ENCODE assay signal across 14 mouse cellular contexts in the genomic region with DNA sequence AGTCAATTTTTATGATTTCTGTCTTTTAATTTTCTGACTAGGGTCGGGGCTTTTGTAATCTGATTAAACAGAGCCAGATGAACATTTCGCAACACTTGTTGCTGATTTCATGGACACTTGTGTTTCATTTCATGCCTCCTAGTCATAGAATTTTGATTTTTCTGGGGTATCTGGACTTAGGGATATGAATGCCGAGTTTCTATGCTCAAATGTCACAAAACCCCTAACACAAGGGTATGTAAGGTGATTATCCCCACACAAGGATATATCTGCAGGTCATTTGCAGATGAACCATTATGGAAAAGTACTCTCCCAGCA. TPM values are rescaled to one million over a fixed set of nuclear protein-coding genes. Genes with fewer than 3 reads are reported as not detected.
DNase-seq lines count a peak whose midpoint lies in the region; ATAC-seq lines count a peak whose summit lies in the region.
"Had no signal": no experiment of that assay in that cellular context is flagged by ENCODE, and none has a peak within 500 bp of the region (broad histone marks: within the 10 kb centered on the region; RNA-seq: fewer than 3 reads in every experiment).

No protein-coding gene starts in this region.

- 55% methylated on average over 3 of the region's 3 CpGs for WGBS in forebrain, embryonic 13.5 days
- WGBS in forebrain, embryonic 12.5 days = 43% methylated on average over 3 of the region's 3 CpGs
- 51% methylated on average over 3 of the region's 3 CpGs for WGBS in hindbrain, embryonic 15.5 days
- WGBS in hindbrain, embryonic 12.5 days = 51% methylated on average over 3 of the region's 3 CpGs
- 42% methylated on average over 3 of the region's 3 CpGs for WGBS in midbrain, embryonic 16.5 days

- peak overlapping the region; percentile 95; the same call in 1 of the 2 replicates for H3K4me2 ChIP-seq in forebrain, embryonic 13.5 days
- H3K4me2 ChIP-seq in forebrain, embryonic 12.5 days = no peak overlapping the region
- peak overlapping the region; percentile 99 for H3K4me2 ChIP-seq in hindbrain, embryonic 15.5 days
- no peak overlapping the region for H3K4me2 ChIP-seq in hindbrain, embryonic 12.5 days (replicated peaks)
- peak overlapping the region; percentile 97 for H3K4me2 ChIP-seq in midbrain, embryonic 16.5 days (ENCODE audit: low read length)

- ATAC-seq in forebrain, embryonic 13.5 days = no peak
- no peak for ATAC-seq in forebrain, embryonic 12.5 days (ENCODE audit: low FRiP score)
- ATAC-seq in hindbrain, embryonic 15.5 days (ENCODE audit: low FRiP score, low read depth) = no peak
- ATAC-seq in hindbrain, embryonic 12.5 days (ENCODE audit: low FRiP score) = no peak
- 0 out of 2 replicates have a peak, but pooled peaks have one; percentile 31 for ATAC-seq in common myeloid progenitor, adult 5-6 weeks (replicated peaks; ENCODE audit: low read depth, poor library complexity, severe bottlenecking)
- ATAC-seq in midbrain, embryonic 16.5 days = no peak
- ATAC-seq: intestine, embryonic 16.5 days had no signal

- H3K9me3 ChIP-seq in forebrain, embryonic 13.5 days (replicated peaks) = no peaks in the 10 kb centered on the region
- no peaks in the 10 kb centered on the region for H3K9me3 ChIP-seq in forebrain, embryonic 12.5 days
- no peaks in the 10 kb centered on the region for H3K9me3 ChIP-seq in hindbrain, embryonic 15.5 days
- no peaks in the 10 kb centered on the region for H3K9me3 ChIP-seq in hindbrain, embryonic 12.5 days (replicated peaks)
- H3K9me3 ChIP-seq in midbrain, embryonic 16.5 days (replicated peaks; ENCODE audit: control insufficient read depth, low read length, poor library complexity, severe bottlenecking) = no peaks in the 10 kb centered on the region
- H3K9me3 ChIP-seq: liver, embryonic 15.5 days had no signal

- no peak overlapping the region for H3K4me3 ChIP-seq in forebrain, embryonic 13.5 days
- H3K4me3 ChIP-seq in forebrain, embryonic 12.5 days (replicated peaks) = no peak overlapping the region
- H3K4me3 ChIP-seq in hindbrain, embryonic 15.5 days = no peak overlapping the region
- H3K4me3 ChIP-seq in hindbrain, embryonic 12.5 days = no peak overlapping the region
- peak overlapping the region; percentile 50 for H3K4me3 ChIP-seq in midbrain, embryonic 16.5 days (ENCODE audit: low read depth, low read length)

- no peaks in the 10 kb centered on the region for H3K36me3 ChIP-seq in forebrain, embryonic 13.5 days (ENCODE audit: poor library complexity, severe bottlenecking)
- H3K36me3 ChIP-seq in forebrain, embryonic 12.5 days (replicated peaks) = no peaks in the 10 kb centered on the region
- H3K36me3 ChIP-seq in hindbrain, embryonic 15.5 days = no peaks in the 10 kb centered on the region
- no peaks in the 10 kb centered on the region for H3K36me3 ChIP-seq in hindbrain, embryonic 12.5 days
- no peaks in the 10 kb centered on the region for H3K36me3 ChIP-seq in midbrain, embryonic 16.5 days (ENCODE audit: control insufficient read depth, insufficient read depth, low read length)
- H3K36me3 ChIP-seq: liver, embryonic 15.5 days had no signal

- peaks cover 67% of the 10 kb centered on the region for H3K27me3 ChIP-seq in forebrain, embryonic 13.5 days
- H3K27me3 ChIP-seq in forebrain, embryonic 12.5 days = peaks cover 62% of the 10 kb centered on the region
- H3K27me3 ChIP-seq in hindbrain, embryonic 15.5 days = peaks cover 36% of the 10 kb centered on the region
- H3K27me3 ChIP-seq in hindbrain, embryonic 12.5 days = peaks cover 70% of the 10 kb centered on the region
- H3K27me3 ChIP-seq in midbrain, embryonic 16.5 days (ENCODE audit: control insufficient read depth, insufficient read depth, low read depth, low read length) = peaks cover 31% of the 10 kb centered on the region

- H3K4me1 ChIP-seq in forebrain, embryonic 13.5 days = peaks cover 14% of the 10 kb centered on the region
- H3K4me1 ChIP-seq in forebrain, embryonic 12.5 days = peaks cover 19% of the 10 kb centered on the region
- peaks cover 16% of the 10 kb centered on the region for H3K4me1 ChIP-seq in hindbrain, embryonic 15.5 days (replicated peaks)
- peaks cover 10% of the 10 kb centered on the region for H3K4me1 ChIP-seq in hindbrain, embryonic 12.5 days
- H3K4me1 ChIP-seq in midbrain, embryonic 16.5 days (ENCODE audit: control insufficient read depth, insufficient read depth, low read length) = peaks cover 12% of the 10 kb centered on the region

- no peak for DNase-seq in left cerebral cortex, adult 11 months (ENCODE audit: low spot score)
- no peak for DNase-seq in layer of hippocampus, adult 11-12 months (ENCODE audit: low spot score)
- DNase-seq: adrenal gland, adult 2 months; gastrocnemius, postnatal 25 days; layer of hippocampus, postnatal 36 days; thymus, adult 2 months had no signal

- H3K27ac ChIP-seq in forebrain, embryonic 13.5 days = no peak overlapping the region
- no peak overlapping the region for H3K27ac ChIP-seq in forebrain, embryonic 12.5 days
- no peak overlapping the region for H3K27ac ChIP-seq in hindbrain, embryonic 15.5 days (replicated peaks)
- no peak overlapping the region for H3K27ac ChIP-seq in hindbrain, embryonic 12.5 days
- no peak overlapping the region for H3K27ac ChIP-seq in midbrain, embryonic 16.5 days (ENCODE audit: low read length)
- H3K27ac ChIP-seq: liver, embryonic 15.5 days had no signal

- no peak overlapping the region for H3K9ac ChIP-seq in forebrain, embryonic 13.5 days
- no peak overlapping the region for H3K9ac ChIP-seq in forebrain, embryonic 12.5 days
- no peak overlapping the region for H3K9ac ChIP-seq in hindbrain, embryonic 15.5 days
- no peak overlapping the region for H3K9ac ChIP-seq in hindbrain, embryonic 12.5 days
- H3K9ac ChIP-seq in midbrain, embryonic 16.5 days (ENCODE audit: low read depth, low read length) = no peak overlapping the region
- H3K9ac ChIP-seq: liver, embryonic 15.5 days had no signal

RNA-seq across cellular contexts. Expression of a gene that starts 19.2 kb away (rescaled TPM):
- 0.25 and 0.40 TPM in 2 replicates for polyA plus RNA-seq in forebrain, embryonic 13.5 days (2015; fragmentation: Nextera tagmentation; extraction: Ambion mirVana)
- 1.0 and 1.3 TPM in 2 replicates for polyA plus RNA-seq in forebrain, embryonic 12.5 days (2016; fragmentation: Nextera tagmentation; extraction: Ambion mirVana)
- polyA plus RNA-seq in hindbrain, embryonic 15.5 days (2015; fragmentation: Nextera tagmentation; extraction: Ambion mirVana) = 1.0 and 1.5 TPM in 2 replicates
- 1.4 and 4.1 TPM in 2 replicates for polyA plus RNA-seq in hindbrain, embryonic 12.5 days (2016; fragmentation: Nextera tagmentation; extraction: Ambion mirVana)
- not detected in 2 replicates for total RNA-seq in common myeloid progenitor, adult 5-6 weeks (2017)
- polyA plus RNA-seq in midbrain, embryonic 16.5 days (2015; fragmentation: Nextera tagmentation; extraction: Ambion mirVana) = 0.78 and 1.5 TPM in 2 replicates

RNA-seq across cellular contexts. Expression of a gene that starts 21.4 kb away (rescaled TPM):
- polyA plus RNA-seq in forebrain, embryonic 13.5 days (2015; fragmentation: Nextera tagmentation; extraction: Ambion mirVana) = 28.1 and 35.9 TPM in 2 replicates
- polyA plus RNA-seq in forebrain, embryonic 12.5 days (2016; fragmentation: Nextera tagmentation; extraction: Ambion mirVana) = 32.3 and 37.3 TPM in 2 replicates
- polyA plus RNA-seq in hindbrain, embryonic 15.5 days (2015; fragmentation: Nextera tagmentation; extraction: Ambion mirVana) = 33.1 and 34.4 TPM in 2 replicates
- polyA plus RNA-seq in hindbrain, embryonic 12.5 days (2016; fragmentation: Nextera tagmentation; extraction: Ambion mirVana) = 32.1 and 32.7 TPM in 2 replicates
- 18.5 and 23.2 TPM in 2 replicates for total RNA-seq in common myeloid progenitor, adult 5-6 weeks (2017)
- polyA plus RNA-seq in midbrain, embryonic 16.5 days (2015; fragmentation: Nextera tagmentation; extraction: Ambion mirVana) = 35.7 and 36.8 TPM in 2 replicates

RNA-seq across cellular contexts. Expression of a gene that starts 21.6 kb away (rescaled TPM):
- polyA plus RNA-seq in forebrain, embryonic 13.5 days (2015; fragmentation: Nextera tagmentation; extraction: Ambion mirVana) = 0.18 and 0.30 TPM in 2 replicates
- 0.38 and 0.89 TPM in 2 replicates for polyA plus RNA-seq in forebrain, embryonic 12.5 days (2016; fragmentation: Nextera tagmentation; extraction: Ambion mirVana)
- polyA plus RNA-seq in hindbrain, embryonic 15.5 days (2015; fragmentation: Nextera tagmentation; extraction: Ambion mirVana) = 1.5 and 1.9 TPM in 2 replicates
- polyA plus RNA-seq in hindbrain, embryonic 12.5 days (2016; fragmentation: Nextera tagmentation; extraction: Ambion mirVana) = 1.1 and 1.3 TPM in 2 replicates
- 3.2 and 6.4 TPM in 2 replicates for total RNA-seq in common myeloid progenitor, adult 5-6 weeks (2017)
- 1.4 and 1.6 TPM in 2 replicates for polyA plus RNA-seq in midbrain, embryonic 16.5 days (2015; fragmentation: Nextera tagmentation; extraction: Ambion mirVana)

RNA-seq across cellular contexts. Expression of a gene that starts 37.7 kb away (rescaled TPM):
- 0.22 and 0.42 TPM in 2 replicates for polyA plus RNA-seq in forebrain, embryonic 13.5 days (2015; fragmentation: Nextera tagmentation; extraction: Ambion mirVana)
- 0.21 and 0.40 TPM in 2 replicates for polyA plus RNA-seq in forebrain, embryonic 12.5 days (2016; fragmentation: Nextera tagmentation; extraction: Ambion mirVana)
- polyA plus RNA-seq in hindbrain, embryonic 15.5 days (2015; fragmentation: Nextera tagmentation; extraction: Ambion mirVana) = 0.82 and 0.98 TPM in 2 replicates
- polyA plus RNA-seq in hindbrain, embryonic 12.5 days (2016; fragmentation: Nextera tagmentation; extraction: Ambion mirVana) = 0.65 and 0.68 TPM in 2 replicates
- not detected in 2 replicates for total RNA-seq in common myeloid progenitor, adult 5-6 weeks (2017)
- 1.0 and 1.1 TPM in 2 replicates for polyA plus RNA-seq in midbrain, embryonic 16.5 days (2015; fragmentation: Nextera tagmentation; extraction: Ambion mirVana)
- total RNA-seq: gastrocnemius, postnatal 25 days; layer of hippocampus, postnatal 36 days had no signal

RNA-seq across cellular contexts. Expression of a gene that starts 39.2 kb away (rescaled TPM):
- 10.9 and 12.8 TPM in 2 replicates for polyA plus RNA-seq in forebrain, embryonic 13.5 days (2015; fragmentation: Nextera tagmentation; extraction: Ambion mirVana)
- polyA plus RNA-seq in forebrain, embryonic 12.5 days (2016; fragmentation: Nextera tagmentation; extraction: Ambion mirVana) = 12.6 and 14.2 TPM in 2 replicates
- polyA plus RNA-seq in hindbrain, embryonic 15.5 days (2015; fragmentation: Nextera tagmentation; extraction: Ambion mirVana) = 10.7 and 12.3 TPM in 2 replicates
- polyA plus RNA-seq in hindbrain, embryonic 12.5 days (2016; fragmentation: Nextera tagmentation; extraction: Ambion mirVana) = 10.9 and 12.6 TPM in 2 replicates
- 15.7 and 16.0 TPM in 2 replicates for total RNA-seq in common myeloid progenitor, adult 5-6 weeks (2017)
- polyA plus RNA-seq in midbrain, embryonic 16.5 days (2015; fragmentation: Nextera tagmentation; extraction: Ambion mirVana) = 13.6 and 13.7 TPM in 2 replicates

Comparison
In these comparisons a context has a peak if more than half of its experiments do, and no peak if none do; other contexts are left out.
1. H3K4me2 ChIP-seq: peak in forebrain, embryonic 13.5 days (single experiment), hindbrain, embryonic 15.5 days (single experiment) and midbrain, embryonic 16.5 days (single experiment); none in forebrain, embryonic 12.5 days (single experiment) and hindbrain, embryonic 12.5 days (single experiment).